Mouse (Mus musculus) hematopoietic stem cell, adult 5-6 weeks (primary cell): ENCODE measurements around the gene Rtn4ip1. TPM values are rescaled to one million over a fixed set of nuclear protein-coding genes. Genes with fewer than 3 reads are reported as not detected.
"Not testable (repeated sequence)": the region's sequence is repeated elsewhere in the genome, so short reads cannot be mapped to it uniquely, and the experiment has no call there.

ENCODE experiments used
- ATAC-seq, 2 experiments: fragments of 125-278 bp in 1 of 2; replicated peaks in 1 of 2; 2 replicates each; pipeline ENCODE4 v1.8.0; 2016 to 2017; ENCODE audit warnings: inconsistent platforms in 2 of 2, mild to moderate bottlenecking in 2 of 2, moderate number of reproducible peaks in 2 of 2, low read depth in 1 of 2, moderate TSS enrichment in 1 of 2; ENCODE audit not compliant: low FRiP score in 2 of 2, poor library complexity in 2 of 2, severe bottlenecking in 2 of 2, insufficient read depth in 1 of 2, low TSS enrichment in 1 of 2
- total RNA-seq: library from RNA; stranded (forward); fragments of 172-1452, 232-1000 nt; gene quantifications from 2 replicates; pipeline ENCODE4 v1.2.3, GENCODE M21; 2017

Gene Rtn4ip1
- total RNA-seq, 1 experiment from 2014 or later: 13.1 TPM

GRCm38 (mm10) chr10:43918696-43919608 lies 17.3 kb downstream of the Rtn4ip1 start:
- ATAC-seq: peak; percentile 75 to 91

DNA sequence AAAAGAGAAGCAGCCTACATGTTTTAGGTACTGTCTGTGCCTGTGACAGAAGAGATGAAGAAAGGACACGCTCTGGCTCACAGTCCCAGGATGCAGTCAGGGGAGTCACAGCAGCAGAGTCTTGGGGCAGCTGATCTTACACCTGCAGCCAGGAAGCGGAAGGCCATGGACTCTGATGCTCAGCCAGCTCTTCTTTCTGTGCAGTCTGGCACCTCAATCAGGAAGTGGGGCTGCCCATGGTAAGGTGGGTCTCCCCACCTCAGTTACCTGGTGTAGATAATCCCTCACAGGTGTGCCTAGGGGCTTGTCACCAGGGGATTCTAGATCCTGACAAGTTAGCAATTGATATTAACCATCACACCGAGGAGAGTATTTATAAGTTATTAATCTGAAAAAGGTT lies 21.5 kb downstream of the Rtn4ip1 start:
- no peak for ATAC-seq

GRCm38 (mm10) chr10:43925776-43926175 lies 24.2 kb downstream of the Rtn4ip1 start:
- ATAC-seq: not testable (repeated sequence)

- ATAC-seq: no peak
These were observed 26.1 kb downstream of the Rtn4ip1 start for GRCm38 (mm10) chr10:43927736-43928135.

DNA sequence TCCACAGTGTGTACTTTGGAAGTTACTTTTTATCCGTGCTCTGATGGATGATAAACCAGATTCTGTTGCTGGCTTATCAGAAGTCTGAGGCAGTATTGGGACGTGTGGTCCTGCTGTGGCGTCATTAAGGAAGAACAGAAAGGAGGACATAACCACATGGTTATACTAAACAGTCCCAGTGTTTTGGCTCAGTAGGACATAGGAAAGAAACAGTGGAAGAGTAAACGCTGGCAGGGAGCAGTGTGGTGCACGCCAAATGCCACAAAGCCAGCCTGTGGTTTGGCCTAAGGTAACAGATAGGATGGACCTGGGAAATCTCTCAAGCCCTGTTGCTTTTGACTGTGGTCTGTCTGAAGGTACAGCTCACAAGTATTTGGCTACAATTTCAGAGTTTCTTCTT lies 27.0 kb downstream of the Rtn4ip1 start:
- ATAC-seq: no peak

DNA sequence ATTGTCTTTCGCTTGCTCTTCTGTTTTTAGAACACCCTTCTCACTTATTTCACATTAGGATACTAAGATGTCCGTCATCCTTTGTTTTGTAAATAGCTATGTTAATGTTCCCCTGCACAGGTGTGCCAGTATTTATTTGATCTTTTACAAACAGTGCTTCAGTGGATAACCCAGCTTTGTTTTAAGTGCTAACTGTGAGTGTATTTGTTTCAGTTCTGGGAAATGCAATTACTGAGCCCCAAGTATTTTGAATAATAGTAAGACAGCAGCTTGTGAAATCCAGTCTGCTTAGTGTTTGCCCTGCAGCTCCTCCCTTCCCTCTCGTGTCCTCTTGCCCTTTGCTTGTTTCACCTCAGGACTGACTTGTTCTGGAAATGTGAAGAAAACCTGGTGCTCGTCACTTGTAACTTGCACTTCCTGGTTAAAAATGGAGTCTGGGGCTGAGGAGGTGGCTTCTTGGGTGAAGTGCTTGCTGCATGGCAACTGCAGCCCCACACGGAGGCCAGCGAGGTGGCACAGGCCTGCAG lies 37.6 kb downstream of the Rtn4ip1 start:
- ATAC-seq: no peak

GRCm38 (mm10) chr10:43943736-43944135 lies 42.1 kb downstream of the Rtn4ip1 start:
- ATAC-seq: no peak

GRCm38 (mm10) chr10:43945435-43945834 lies 43.8 kb downstream of the Rtn4ip1 start:
- no peak for ATAC-seq

- ATAC-seq: peak; percentile 79 to 85
These were observed 52.3 kb downstream of the Rtn4ip1 start for GRCm38 (mm10) chr10:43953942-43954341.

- no peak for ATAC-seq
These were observed 63.3 kb downstream of the Rtn4ip1 start for GRCm38 (mm10) chr10:43964943-43965342.

GRCm38 (mm10) chr10:43973244-43973643 lies 71.6 kb downstream of the Rtn4ip1 start:
- ATAC-seq: no peak

DNA sequence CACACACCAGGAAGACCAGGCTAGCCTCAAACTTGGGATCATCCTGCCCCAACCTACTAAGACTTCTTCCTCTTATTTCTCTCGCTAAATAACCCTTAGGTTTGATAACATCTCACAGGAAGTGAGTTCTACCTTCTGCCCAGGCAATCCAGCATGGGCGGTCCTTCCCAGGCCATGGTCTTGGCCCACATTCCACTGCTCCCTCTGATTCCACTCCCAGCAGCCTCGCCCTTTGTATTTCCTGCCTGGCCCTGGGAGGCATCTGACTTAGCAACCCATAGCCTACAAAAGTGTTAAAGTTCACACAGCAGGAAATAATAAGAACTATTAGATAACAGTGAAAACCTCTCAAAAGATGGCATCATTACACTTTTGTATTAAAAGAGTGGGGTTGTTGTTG lies 75.7 kb downstream of the Rtn4ip1 start:
- ATAC-seq: peak in 1 of 2 experiments; percentile 42; a peak in 1 of 4 replicates

- no peak for ATAC-seq
These were observed 78.5 kb downstream of the Rtn4ip1 start for GRCm38 (mm10) chr10:43980080-43980479.

- ATAC-seq: not testable (repeated sequence)
These were observed 79.1 kb downstream of the Rtn4ip1 start for GRCm38 (mm10) chr10:43980742-43981141.

DNA sequence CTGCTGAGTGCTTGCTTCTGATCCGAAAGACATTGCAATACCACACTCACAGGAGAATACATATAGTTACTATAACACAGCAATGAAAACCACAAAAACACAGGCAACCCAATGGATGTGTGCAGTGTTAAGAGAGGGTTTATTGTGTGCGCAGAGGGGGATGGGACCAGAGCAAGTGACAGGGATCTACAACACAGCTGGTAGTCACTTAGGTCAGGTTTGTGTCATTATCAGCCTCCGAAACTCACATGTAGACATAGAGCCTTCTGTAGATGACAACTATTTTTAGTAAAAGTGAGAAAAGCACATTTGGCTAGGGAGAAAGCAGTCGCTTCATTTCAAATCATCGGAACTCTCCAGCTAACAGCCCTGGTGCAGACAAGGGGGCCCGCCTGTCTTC lies 80.9 kb downstream of the Rtn4ip1 start:
- ATAC-seq: no peak

DNA sequence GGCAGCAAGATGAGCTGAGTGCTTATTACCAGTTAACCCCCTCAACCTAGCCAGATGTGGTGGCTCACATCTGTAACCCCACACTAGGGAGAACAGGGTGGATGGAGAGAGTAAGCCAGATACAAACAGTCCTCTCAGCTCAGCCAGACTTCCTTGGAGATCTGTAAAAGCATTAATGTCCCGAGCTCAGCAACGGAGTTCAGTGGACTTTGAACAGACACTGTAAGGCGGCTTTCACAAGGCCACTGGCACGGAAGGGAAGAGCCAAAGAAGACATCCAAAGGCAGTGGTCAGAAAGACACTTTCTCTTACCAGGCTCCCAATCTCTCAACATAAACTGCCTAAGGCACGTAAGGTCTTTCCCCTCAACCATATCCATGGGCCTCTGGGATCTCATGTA lies 81.6 kb downstream of the Rtn4ip1 start:
- ATAC-seq: no peak

GRCm38 (mm10) chr10:43983866-43984265 lies 82.3 kb downstream of the Rtn4ip1 start:
- peak in 1 of 2 experiments; percentile 22; a peak in 2 of 4 replicates for ATAC-seq

- ATAC-seq: no peak
These were observed 89.7 kb downstream of the Rtn4ip1 start for GRCm38 (mm10) chr10:43991268-43991667.

GRCm38 (mm10) chr10:43992506-43992905 lies 90.9 kb downstream of the Rtn4ip1 start:
- ATAC-seq: peak in 1 of 2 experiments; percentile 9; a peak in 1 of 4 replicates
